Mouse (Mus musculus): ENCODE measurements around the gene Tnpo1. TPM values are rescaled to one million over a fixed set of nuclear protein-coding genes. Genes with fewer than 3 reads are reported as not detected.

Gene Tnpo1
- polyA plus RNA-seq, 1 experiment, result 69.2 TPM

GRCm38 (mm10) chr13:98951951-98952350, 25.8 kb upstream of the Tnpo1 start:
- TF ChIP-seq CTCF (IDR thresholded peaks at IDR 0.05; ENCODE audit: borderline replicate concordance, extremely low read depth, insufficient read depth, insufficient read length) (no peak), POLR2A (IDR thresholded peaks at IDR 0.05; ENCODE audit: borderline replicate concordance, extremely low read depth, insufficient read depth, insufficient read length, poor library complexity, severe bottlenecking) (no peak)

DNA sequence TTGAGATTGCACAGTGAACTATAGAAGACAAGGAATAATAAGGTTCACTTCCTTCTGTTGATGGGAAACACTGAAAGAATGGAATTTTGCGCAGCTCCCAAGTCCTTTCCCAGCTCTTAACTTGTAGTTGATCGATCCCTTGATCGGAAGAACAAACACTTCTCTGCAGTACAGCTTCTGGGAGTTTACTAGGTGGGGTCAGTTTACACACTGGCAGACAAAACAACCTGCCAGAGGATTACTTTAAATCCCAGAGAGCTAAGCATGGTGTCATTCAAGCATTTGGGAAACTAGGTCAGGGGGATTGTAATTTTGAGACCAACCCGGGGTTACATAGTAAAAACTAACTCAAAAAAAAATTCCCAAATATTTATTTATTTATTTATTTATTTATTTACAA, 22.0 kb upstream of the Tnpo1 start:
- TF ChIP-seq POLR2A (IDR thresholded peaks at IDR 0.05; ENCODE audit: borderline replicate concordance, extremely low read depth, insufficient read depth, insufficient read length, poor library complexity, severe bottlenecking), result no peak
- no peak for TF ChIP-seq CTCF (IDR thresholded peaks at IDR 0.05; ENCODE audit: borderline replicate concordance, extremely low read depth, insufficient read depth, insufficient read length)
- no peak for DNase-seq (ENCODE audit: low read depth)

More at GRCm38 (mm10) chr13:98951951-98952350, 25.8 kb upstream of the Tnpo1 start:
- no peak for DNase-seq (ENCODE audit: low read depth)

DNA sequence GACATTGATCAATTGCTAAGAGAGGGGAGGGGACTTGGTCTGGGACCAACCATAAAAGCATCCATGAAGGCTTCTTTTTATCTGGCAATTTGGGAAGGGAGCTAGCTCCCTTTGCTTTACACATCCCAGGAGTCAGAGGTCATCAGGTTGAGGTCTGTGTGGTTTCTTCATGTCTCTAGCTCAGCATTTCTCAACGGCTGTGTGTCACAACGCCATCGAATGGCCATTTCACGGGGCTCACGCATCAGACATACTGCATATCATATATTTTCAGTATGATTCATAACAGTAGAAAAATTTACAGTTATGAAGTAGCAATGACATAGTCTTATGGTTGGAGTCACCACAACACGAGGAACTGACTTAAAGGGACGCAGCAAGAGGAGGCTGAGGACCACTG, 20.2 kb upstream of the Tnpo1 start:
- no peak for TF ChIP-seq CTCF (IDR thresholded peaks at IDR 0.05; ENCODE audit: borderline replicate concordance, extremely low read depth, insufficient read depth, insufficient read length)
- TF ChIP-seq POLR2A (IDR thresholded peaks at IDR 0.05; ENCODE audit: borderline replicate concordance, extremely low read depth, insufficient read depth, insufficient read length, poor library complexity, severe bottlenecking), result no peak
- no peak for DNase-seq (ENCODE audit: low read depth)

DNA sequence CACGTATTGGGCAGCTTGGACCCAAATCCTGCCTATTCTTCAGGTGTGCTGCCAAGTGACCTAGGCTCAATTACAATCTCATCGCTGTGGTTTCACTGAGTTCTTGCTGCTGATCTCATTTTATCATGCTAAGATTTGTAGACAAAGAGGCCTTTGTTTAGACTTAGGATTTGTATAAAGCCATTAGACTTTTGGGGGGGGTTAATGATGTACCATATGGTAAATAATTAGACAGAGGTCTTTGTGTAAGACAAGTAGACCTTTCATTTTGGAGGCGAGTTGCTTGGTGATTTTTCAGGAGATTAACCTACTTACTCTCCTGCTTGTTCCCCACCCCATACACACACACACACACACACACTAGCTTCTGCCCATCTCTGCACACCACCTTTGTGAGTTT, 19.7 kb upstream of the Tnpo1 start:
- DNase-seq (ENCODE audit: low read depth), result peak; percentile 26
- TF ChIP-seq POLR2A (IDR thresholded peaks at IDR 0.05; ENCODE audit: borderline replicate concordance, extremely low read depth, insufficient read depth, insufficient read length, poor library complexity, severe bottlenecking) (no peak), CTCF (IDR thresholded peaks at IDR 0.05; ENCODE audit: borderline replicate concordance, extremely low read depth, insufficient read depth, insufficient read length) (no peak)

GRCm38 (mm10) chr13:98945381-98945780, 19.2 kb upstream of the Tnpo1 start:
- TF ChIP-seq CTCF (IDR thresholded peaks at IDR 0.05; ENCODE audit: borderline replicate concordance, extremely low read depth, insufficient read depth, insufficient read length), result no peak
- TF ChIP-seq POLR2A (IDR thresholded peaks at IDR 0.05; ENCODE audit: borderline replicate concordance, extremely low read depth, insufficient read depth, insufficient read length, poor library complexity, severe bottlenecking), result no peak
- no peak for DNase-seq (ENCODE audit: low read depth)

DNA sequence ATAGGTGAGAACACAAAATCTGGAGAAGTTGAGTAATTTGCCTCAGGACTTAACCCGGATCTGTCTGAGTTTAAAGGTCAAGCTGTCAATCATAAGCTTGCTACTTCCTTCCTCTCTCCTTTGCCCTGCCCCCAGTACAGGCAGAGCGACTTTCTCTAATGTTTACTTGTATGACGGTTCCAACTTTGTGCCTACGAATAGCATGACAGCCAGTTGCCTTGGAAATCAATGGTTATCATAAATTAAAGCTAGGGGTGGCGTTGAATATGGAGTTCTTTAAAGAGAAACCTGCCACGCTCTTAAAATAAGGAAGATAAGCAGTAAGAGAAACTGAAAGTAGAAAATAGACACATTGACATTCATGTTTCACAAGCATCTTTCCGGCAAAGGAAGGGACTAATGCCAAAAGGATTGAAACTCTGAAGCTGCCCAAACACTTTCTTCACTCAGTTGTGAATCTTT, 18.5 kb upstream of the Tnpo1 start:
- no peak for TF ChIP-seq POLR2A (IDR thresholded peaks at IDR 0.05; ENCODE audit: borderline replicate concordance, extremely low read depth, insufficient read depth, insufficient read length, poor library complexity, severe bottlenecking)
- no peak for TF ChIP-seq CTCF (IDR thresholded peaks at IDR 0.05; ENCODE audit: borderline replicate concordance, extremely low read depth, insufficient read depth, insufficient read length)
- DNase-seq (ENCODE audit: low read depth), result no peak

DNA sequence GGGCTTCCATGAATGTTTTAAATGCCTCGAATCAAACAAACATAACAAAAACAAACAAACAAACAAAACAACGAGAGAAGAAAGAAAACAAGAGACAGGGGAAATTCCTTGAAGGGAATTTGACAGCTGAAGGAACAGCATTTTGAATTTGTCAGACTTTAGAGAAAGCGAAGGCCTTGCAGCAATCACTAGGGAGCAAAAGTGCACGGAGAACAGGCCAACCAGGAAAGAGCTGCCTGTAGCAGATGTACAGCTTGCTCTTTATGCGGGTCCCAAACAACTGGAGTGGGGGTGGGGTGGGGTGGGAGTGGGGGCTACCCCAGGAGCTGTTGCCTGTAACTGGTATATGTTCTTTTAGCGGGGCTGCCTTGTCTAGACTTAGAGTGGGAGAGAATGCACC, 16.2 kb upstream of the Tnpo1 start:
- TF ChIP-seq CTCF (IDR thresholded peaks at IDR 0.05; ENCODE audit: borderline replicate concordance, extremely low read depth, insufficient read depth, insufficient read length) (no peak), POLR2A (IDR thresholded peaks at IDR 0.05; ENCODE audit: borderline replicate concordance, extremely low read depth, insufficient read depth, insufficient read length, poor library complexity, severe bottlenecking) (no peak)
- no peak for DNase-seq (ENCODE audit: low read depth)

GRCm38 (mm10) chr13:98941829-98942343, 15.7 kb upstream of the Tnpo1 start:
- TF ChIP-seq CTCF (IDR thresholded peaks at IDR 0.05; ENCODE audit: borderline replicate concordance, extremely low read depth, insufficient read depth, insufficient read length) (no peak), POLR2A (IDR thresholded peaks at IDR 0.05; ENCODE audit: borderline replicate concordance, extremely low read depth, insufficient read depth, insufficient read length, poor library complexity, severe bottlenecking) (no peak)
- no peak for DNase-seq (ENCODE audit: low read depth)

DNA sequence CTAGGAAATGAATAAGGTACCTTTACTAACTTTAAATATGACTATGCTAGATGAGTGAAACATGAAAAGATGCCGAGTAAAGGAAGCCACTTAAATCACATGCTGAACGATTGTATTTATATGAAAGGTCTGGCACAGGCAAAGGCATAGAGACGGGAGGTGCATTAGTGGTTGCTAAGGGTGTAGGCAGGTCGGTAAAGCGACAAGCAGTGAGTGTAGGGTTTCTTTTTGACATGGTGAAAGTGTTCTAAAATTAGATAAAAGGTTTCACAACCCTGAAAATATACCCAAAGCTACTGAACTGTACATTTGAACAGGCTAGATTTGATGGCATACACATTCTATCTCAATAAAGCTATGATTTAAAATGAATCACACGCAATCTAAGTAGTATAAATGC, 10.9 kb upstream of the Tnpo1 start:
- DNase-seq (ENCODE audit: low read depth), result no peak
- TF ChIP-seq POLR2A (IDR thresholded peaks at IDR 0.05; ENCODE audit: borderline replicate concordance, extremely low read depth, insufficient read depth, insufficient read length, poor library complexity, severe bottlenecking), result no peak
- no peak for TF ChIP-seq CTCF (IDR thresholded peaks at IDR 0.05; ENCODE audit: borderline replicate concordance, extremely low read depth, insufficient read depth, insufficient read length)

DNA sequence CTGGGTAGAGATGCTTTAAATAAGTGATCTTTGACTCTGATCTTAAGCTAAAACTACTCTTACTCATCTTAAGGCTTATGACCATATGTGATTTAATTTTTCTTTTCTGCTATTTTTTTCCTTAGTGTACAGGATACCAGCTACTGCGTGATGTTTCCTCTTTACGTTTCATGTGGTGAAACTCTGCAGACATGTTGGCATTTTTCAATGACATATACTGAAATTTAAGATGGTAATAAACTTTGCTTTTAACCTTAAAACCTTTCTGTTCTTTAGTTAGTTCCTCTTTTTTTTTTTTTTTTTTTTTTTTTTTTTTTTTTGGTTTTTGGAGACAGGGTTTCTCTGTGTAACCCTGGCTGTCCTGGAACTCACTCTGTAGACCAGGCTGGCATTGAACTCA, 2.7 kb upstream of the Tnpo1 start:
- TF ChIP-seq POLR2A (IDR thresholded peaks at IDR 0.05; ENCODE audit: borderline replicate concordance, extremely low read depth, insufficient read depth, insufficient read length, poor library complexity, severe bottlenecking) (no peak), CTCF (IDR thresholded peaks at IDR 0.05; ENCODE audit: borderline replicate concordance, extremely low read depth, insufficient read depth, insufficient read length) (no peak)
- no peak for DNase-seq (ENCODE audit: low read depth)

DNA sequence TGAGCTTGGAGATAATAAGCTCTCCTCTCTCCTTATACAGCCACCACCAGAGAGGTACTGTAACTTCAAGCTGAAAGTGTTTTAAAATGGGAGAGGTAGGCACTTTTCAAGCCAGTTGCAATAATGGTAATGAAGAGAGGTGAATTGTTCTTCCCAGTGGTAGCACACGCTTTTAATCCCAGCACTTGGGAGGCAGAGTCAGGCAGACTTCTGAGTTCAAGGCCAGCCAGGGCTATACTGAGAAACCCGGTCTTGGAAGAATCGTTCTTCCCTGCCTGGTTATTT, 716 bp upstream of the Tnpo1 start:
- no peak for TF ChIP-seq POLR2A (IDR thresholded peaks at IDR 0.05; ENCODE audit: borderline replicate concordance, extremely low read depth, insufficient read depth, insufficient read length, poor library complexity, severe bottlenecking)
- TF ChIP-seq CTCF (IDR thresholded peaks at IDR 0.05; ENCODE audit: borderline replicate concordance, extremely low read depth, insufficient read depth, insufficient read length), result no peak
- DNase-seq (ENCODE audit: low read depth), result no peak

- TF ChIP-seq CTCF (IDR thresholded peaks at IDR 0.05; ENCODE audit: borderline replicate concordance, extremely low read depth, insufficient read depth, insufficient read length), result no peak
- TF ChIP-seq POLR2A (IDR thresholded peaks at IDR 0.05; ENCODE audit: borderline replicate concordance, extremely low read depth, insufficient read depth, insufficient read length, poor library complexity, severe bottlenecking), result no peak
- peak; percentile 78 for DNase-seq (ENCODE audit: low read depth)
Observed at GRCm38 (mm10) chr13:98925486-98926212, 535 bp downstream of the Tnpo1 start.
